Mouse (Mus musculus): ENCODE results near the gene Slc16a3. TPM values are rescaled to one million over a fixed set of nuclear protein-coding genes. Genes with fewer than 3 reads are reported as not detected.

The Slc16a3 gene
- polyA plus RNA-seq (2017; shearing (Covaris generic)) = 10 to 100 TPM; 10.0 to 24.2 TPM

DNA sequence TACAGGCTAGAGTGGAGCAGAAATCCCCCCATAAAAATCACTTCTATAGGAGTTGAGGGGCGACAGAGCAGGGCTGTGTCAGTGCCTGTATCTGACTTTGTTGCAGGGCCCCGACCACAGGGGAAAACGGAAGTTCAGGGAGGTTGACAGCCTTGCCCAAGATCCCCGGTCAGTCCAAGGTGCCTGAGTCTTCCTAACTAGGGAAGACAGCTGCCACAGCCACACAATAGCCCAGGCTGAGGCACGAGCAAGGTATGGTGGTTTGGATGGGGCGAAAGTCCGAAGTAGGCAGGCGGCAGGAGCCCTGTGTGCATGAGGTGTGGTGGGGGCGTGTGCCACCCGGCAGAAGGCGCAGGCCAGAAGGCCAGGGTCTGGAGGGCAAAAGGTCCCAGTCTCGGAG is at the start of gene Slc16a3:
TSS of gene Slc16a3 (plus strand) at position 153 of the 400 bp plus-strand sequence.

DNA sequence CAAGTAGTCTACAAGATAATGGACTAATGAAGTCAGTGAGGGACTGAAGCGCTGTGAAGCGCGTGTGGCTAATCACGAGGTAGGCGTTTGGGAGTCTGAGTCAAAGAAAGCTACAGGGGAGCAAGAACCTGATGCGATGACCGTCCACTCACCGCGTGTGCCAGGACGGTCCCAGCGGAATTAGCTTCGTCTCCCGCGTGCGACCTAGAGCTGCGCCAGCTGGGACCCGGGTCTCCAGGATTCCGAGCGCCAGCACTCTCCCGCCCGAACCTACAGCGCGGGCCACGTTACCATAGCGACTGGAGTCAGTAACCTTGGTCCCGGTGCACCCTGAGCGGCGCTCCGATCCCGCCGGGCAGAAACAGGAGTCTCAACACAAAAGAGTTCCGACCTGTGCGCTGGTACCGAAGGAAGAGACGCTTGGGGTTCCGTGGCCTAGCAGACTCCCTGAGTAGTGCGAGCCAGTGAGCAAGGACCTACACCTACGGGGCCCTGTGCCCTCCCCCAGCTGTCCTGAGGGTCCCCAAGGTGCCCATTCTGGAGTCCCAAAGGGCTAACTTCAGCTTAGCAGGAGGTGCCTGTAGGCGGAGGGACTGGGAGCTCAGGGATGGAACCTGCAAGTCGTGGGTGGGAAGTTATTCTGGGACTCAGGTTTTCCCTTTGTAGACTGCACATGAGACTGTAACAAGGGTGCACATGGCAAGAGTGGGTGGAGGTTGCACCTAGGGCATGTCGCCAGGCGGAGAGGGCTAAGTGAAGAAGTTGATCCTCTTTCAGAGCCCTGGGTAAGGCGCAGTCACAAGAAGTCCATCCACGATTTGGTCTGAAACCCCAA is 15.5 kb upstream of the Slc16a3 start, which contains the start of gene Ccdc57:
TSS of gene Ccdc57 (minus strand) at position 309 of the 835 bp plus-strand sequence.

DNA sequence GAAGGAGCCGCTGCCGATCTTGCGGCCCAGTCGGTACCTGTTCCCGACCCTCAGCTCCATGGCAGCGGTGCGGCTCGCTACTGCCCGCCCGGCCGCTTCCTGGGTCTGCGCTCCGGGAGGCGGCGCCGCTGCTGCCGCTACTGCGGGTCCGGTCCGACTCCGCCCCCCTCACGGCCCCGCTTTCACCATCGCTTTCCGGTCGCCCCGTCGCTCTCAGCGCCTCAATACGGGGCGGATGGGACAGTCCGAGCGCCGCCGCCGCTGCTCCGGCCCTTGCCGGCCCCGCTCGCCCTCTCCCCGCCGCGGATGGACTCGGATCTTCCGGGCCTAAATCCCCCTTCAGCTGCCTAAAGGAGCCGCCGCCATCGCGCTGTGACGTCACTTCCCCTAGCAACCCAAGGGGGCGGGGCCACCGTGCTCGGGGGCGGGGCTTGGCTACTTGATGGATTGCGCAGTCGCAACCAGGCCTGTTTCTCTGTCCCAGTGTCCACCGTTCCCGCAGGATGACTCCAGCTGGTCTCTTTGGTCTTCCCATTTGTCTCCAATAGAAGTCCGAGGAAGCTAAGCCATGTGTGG is 42.8 kb downstream of the Slc16a3 start, which contains the start of gene Csnk1d:
TSS of gene Csnk1d (minus strand) at position 380 of the 576 bp plus-strand sequence.

Other genes with a start within 250 kb of the Slc16a3 start
- 100 to 1,000 TPM; 104 to 146 TPM for gene Cenpx, start 234.7 kb upstream of the Slc16a3 start, polyA plus RNA-seq (2017; shearing (Covaris generic))
- gene Lrrc45, start 234.6 kb upstream of the Slc16a3 start, polyA plus RNA-seq (2017; shearing (Covaris generic)) = 10 to 100 TPM; 37.3 to 49.3 TPM
- 1 to 10 TPM; 1.4 TPM for gene Rac3, start 227.0 kb upstream of the Slc16a3 start, polyA plus RNA-seq (2017; shearing (Covaris generic))
- gene Dcxr, start 221.2 kb upstream of the Slc16a3 start, polyA plus RNA-seq (2017; shearing (Covaris generic)) = 10 to 100 TPM; 13.6 to 22.1 TPM
- 1 to 10 TPM in 1 of 2 experiments, not detected in 1; 8.5 TPM for gene Cbr2, start 216.4 kb upstream of the Slc16a3 start, polyA plus RNA-seq (2017; shearing (Covaris generic))
- gene Hmga1b, start 185.7 kb upstream of the Slc16a3 start, polyA plus RNA-seq (2017; shearing (Covaris generic)) = 10 to 100 TPM; 15.6 to 15.9 TPM
- gene Rfng, start 164.3 kb upstream of the Slc16a3 start, polyA plus RNA-seq (2017; shearing (Covaris generic)) = 10 to 100 TPM; 31.9 to 32.2 TPM
- 100 to 1,000 TPM; 132 to 179 TPM for gene Gps1, start 164.2 kb upstream of the Slc16a3 start, polyA plus RNA-seq (2017; shearing (Covaris generic))
- gene Dus1l, start 152.1 kb upstream of the Slc16a3 start, polyA plus RNA-seq (2017; shearing (Covaris generic)) = 10 to 100 TPM; 63.8 to 80.4 TPM
- 10 to 100 TPM; 22.8 to 39.0 TPM for gene Fasn, start 123.9 kb upstream of the Slc16a3 start, polyA plus RNA-seq (2017; shearing (Covaris generic))
- under 1 TPM; 0.06 to 0.24 TPM for gene Ccdc57, start 15.6 kb upstream of the Slc16a3 start, polyA plus RNA-seq (2017; shearing (Covaris generic))
- gene Csnk1d, start 42.9 kb downstream of the Slc16a3 start, polyA plus RNA-seq (2017; shearing (Covaris generic)) = 100 to 1,000 TPM; 120 to 151 TPM
- 100 to 1,000 TPM; 102 to 189 TPM for gene Cd7, start 90.9 kb downstream of the Slc16a3 start, polyA plus RNA-seq (2017; shearing (Covaris generic))
- not detected for gene Sectm1b, start 115.1 kb downstream of the Slc16a3 start, polyA plus RNA-seq (2017; shearing (Covaris generic))
- gene Sectm1a, start 132.7 kb downstream of the Slc16a3 start, polyA plus RNA-seq (2017; shearing (Covaris generic)) = under 1 TPM in 1 of 2 experiments, not detected in 1; 0.74 TPM
- not detected for gene Tex19.2, start 170.2 kb downstream of the Slc16a3 start, polyA plus RNA-seq (2017; shearing (Covaris generic))
- not detected for gene Tex19.1, start 197.7 kb downstream of the Slc16a3 start, polyA plus RNA-seq (2017; shearing (Covaris generic))
- gene Uts2r, start 211.8 kb downstream of the Slc16a3 start, polyA plus RNA-seq (2017; shearing (Covaris generic)) = not detected